Mouse (Mus musculus): ENCODE measurements around the gene Epm2a. TPM values are rescaled to one million over a fixed set of nuclear protein-coding genes. Genes with fewer than 3 reads are reported as not detected.
"Not testable (repeated sequence)": the region's sequence is repeated elsewhere in the genome, so short reads cannot be mapped to it uniquely, and the experiment has no call there.

Epm2a gene
- total RNA-seq, 2 experiments from 2014 or later, result 31.1 to 33.5 TPM

- intact Hi-C loops (cut with DNase I), result loop anchor here (2.0 to 10.0 kb wide), 2 partner anchors 120 to 196 kb away; partner anchors contain the start of gene Shprh
- DNase-seq (ENCODE audit: extremely low spot score in 1 of 2, low spot score in 2 of 2), result no peak
- H3K4me3 ChIP-seq, result peak overlapping the region; percentile 57
- TF ChIP-seq CTCF (IDR thresholded peaks at IDR 0.05), result peak; percentile 16
- H3K27ac ChIP-seq, result no peak overlapping the region
Observed at GRCm38 (mm10) chr10:11344536-11345468, 1.6 kb downstream of the Epm2a start.

- H3K4me3 ChIP-seq; H3K27ac ChIP-seq; DNase-seq (ENCODE audit: extremely low spot score in 1 of 2, low spot score in 2 of 2); intact Hi-C loops (cut with DNase I): not testable (repeated sequence)
Observed at GRCm38 (mm10) chr10:11350243-11350974, 7.2 kb downstream of the Epm2a start.

- no peak for TF ChIP-seq CTCF (IDR thresholded peaks at IDR 0.05)
- Histone ChIP-seq H3K27ac (no peak overlapping the region), H3K4me3 (no peak overlapping the region)
- intact Hi-C loops (cut with DNase I), result no loop called here
- DNase-seq (ENCODE audit: extremely low spot score in 1 of 2, low spot score in 2 of 2), result no peak
Observed at GRCm38 (mm10) chr10:11354609-11355008, 11.4 kb downstream of the Epm2a start.

GRCm38 (mm10) chr10:11361985-11362692, 18.9 kb downstream of the Epm2a start:
- DNase-seq (ENCODE audit: extremely low spot score in 1 of 2, low spot score in 2 of 2), result no peak
- no peak overlapping the region for H3K4me3 ChIP-seq
- peak; percentile 75 for TF ChIP-seq CTCF (IDR thresholded peaks at IDR 0.05)
- intact Hi-C loops (cut with DNase I), result loop anchor here (5.0 to 10.0 kb wide), 2 partner anchors 1250 to 1283 kb away; no protein-coding TSS in a partner anchor
- H3K27ac ChIP-seq, result no peak overlapping the region

- intact Hi-C loops (cut with DNase I), result loop anchor here (5.0 to 10.0 kb wide), 2 partner anchors 1249 to 1282 kb away; no protein-coding TSS in a partner anchor
- DNase-seq (ENCODE audit: extremely low spot score in 1 of 2, low spot score in 2 of 2), result no peak
- no peak for TF ChIP-seq CTCF (IDR thresholded peaks at IDR 0.05)
- Histone ChIP-seq H3K4me3 (no peak overlapping the region), H3K27ac (no peak overlapping the region)
Observed at GRCm38 (mm10) chr10:11362896-11363487, 19.8 kb downstream of the Epm2a start.

- no peak for DNase-seq (ENCODE audit: extremely low spot score in 1 of 2, low spot score in 2 of 2)
- Histone ChIP-seq H3K27ac (no peak overlapping the region), H3K4me3 (no peak overlapping the region)
- TF ChIP-seq CTCF (IDR thresholded peaks at IDR 0.05), result no peak
- intact Hi-C loops (cut with DNase I), result no loop called here
Observed at GRCm38 (mm10) chr10:11381302-11381701, 38.1 kb downstream of the Epm2a start.

- Histone ChIP-seq H3K4me3 (no peak overlapping the region), H3K27ac (no peak overlapping the region)
- no peak for TF ChIP-seq CTCF (IDR thresholded peaks at IDR 0.05)
- DNase-seq (ENCODE audit: extremely low spot score in 1 of 2, low spot score in 2 of 2), result no peak
- intact Hi-C loops (cut with DNase I), result no loop called here
Observed at GRCm38 (mm10) chr10:11410926-11411325, 67.7 kb downstream of the Epm2a start.

- no peak for TF ChIP-seq CTCF (IDR thresholded peaks at IDR 0.05)
- Histone ChIP-seq H3K27ac (no peak overlapping the region), H3K4me3 (no peak overlapping the region)
- no peak for DNase-seq (ENCODE audit: extremely low spot score in 1 of 2, low spot score in 2 of 2)
- intact Hi-C loops (cut with DNase I), result no loop called here
Observed at GRCm38 (mm10) chr10:11420071-11420470, 76.9 kb downstream of the Epm2a start.

- DNase-seq (ENCODE audit: extremely low spot score in 1 of 2, low spot score in 2 of 2), result no peak
- TF ChIP-seq CTCF (IDR thresholded peaks at IDR 0.05), result no peak
- intact Hi-C loops (cut with DNase I), result no loop called here
- H3K4me3 ChIP-seq, result no peak overlapping the region
- no peak overlapping the region for H3K27ac ChIP-seq
Observed at GRCm38 (mm10) chr10:11429059-11429812, 86.0 kb downstream of the Epm2a start.

- no peak overlapping the region for H3K4me3 ChIP-seq
- no peak for TF ChIP-seq CTCF (IDR thresholded peaks at IDR 0.05)
- H3K27ac ChIP-seq, result no peak overlapping the region
- intact Hi-C loops (cut with DNase I), result no loop called here
- no peak for DNase-seq (ENCODE audit: extremely low spot score in 1 of 2, low spot score in 2 of 2)
Observed at GRCm38 (mm10) chr10:11436961-11437360, 93.8 kb downstream of the Epm2a start.

- no peak for DNase-seq (ENCODE audit: extremely low spot score in 1 of 2, low spot score in 2 of 2)
- no peak for TF ChIP-seq CTCF (IDR thresholded peaks at IDR 0.05)
- H3K27ac ChIP-seq, result no peak overlapping the region
- H3K4me3 ChIP-seq, result no peak overlapping the region
- intact Hi-C loops (cut with DNase I), result no loop called here
Observed at GRCm38 (mm10) chr10:11438461-11438860, 95.3 kb downstream of the Epm2a start.

Measured in left cerebral cortex, adult 2 months (tissue).